In genomic region chr7:38237140-38237539, GRCm38 (mm10) we compare ENCODE assay signal across 21 mouse cellular contexts. TPM values are rescaled to one million over a fixed set of nuclear protein-coding genes. Genes with fewer than 3 reads are reported as not detected.
DNase-seq lines count a peak whose midpoint lies in the region; ATAC-seq and TF ChIP-seq lines count a peak whose summit lies in the region.
"Had no signal": no experiment of that assay in that cellular context is flagged by ENCODE, and none has a peak within 500 bp of the region (broad histone marks: within the 10 kb centered on the region; RNA-seq: fewer than 3 reads in every experiment).

No protein-coding gene starts in this region.

- H3K4me3 ChIP-seq in liver, adult 2 months (ENCODE audit: insufficient read depth, low read depth, low read length), result no peak overlapping the region
- no peak overlapping the region for H3K4me3 ChIP-seq in liver, embryonic 12.5 days
- 0 out of 2 replicates have a peak overlapping the region, but pooled peaks have one; percentile 5 for H3K4me3 ChIP-seq in E14TG2a.4 (replicated peaks; ENCODE audit: low read length)
- H3K4me3 ChIP-seq in intestine, embryonic 15.5 days (replicated peaks), result no peak overlapping the region
- no peak overlapping the region for H3K4me3 ChIP-seq in intestine, postnatal 0 days (ENCODE audit: low read depth, low read length)
- H3K4me3 ChIP-seq: embryonic facial prominence, embryonic 10.5 days; embryonic facial prominence, embryonic 12.5 days; forebrain, embryonic 12.5 days had no signal

- H3K4me1 ChIP-seq in liver, adult 2 months (ENCODE audit: control insufficient read depth, insufficient read depth, low read length), result peaks cover 8% of the 10 kb centered on the region
- H3K4me1 ChIP-seq in liver, embryonic 12.5 days, result 0 out of 2 replicates have a peak, but pooled peaks cover 4% of the 10 kb centered on the region
- peaks cover 55% of the 10 kb centered on the region for H3K4me1 ChIP-seq in E14TG2a.4 (replicated peaks; ENCODE audit: low read depth, low read length)
- no peaks in the 10 kb centered on the region for H3K4me1 ChIP-seq in intestine, embryonic 15.5 days (replicated peaks)
- H3K4me1 ChIP-seq in intestine, postnatal 0 days (replicated peaks; ENCODE audit: control insufficient read depth, insufficient read depth, low read length), result peaks cover 5% of the 10 kb centered on the region; the same call in 1 of the 2 replicates
- H3K4me1 ChIP-seq: embryonic facial prominence, embryonic 10.5 days; embryonic facial prominence, embryonic 12.5 days; forebrain, embryonic 12.5 days had no signal

- peak; percentile 70 for DNase-seq in liver, adult 2 months (ENCODE audit: extremely low read depth, low read depth, low spot score)
- no peak for DNase-seq in adrenal gland, postnatal 36 days
- DNase-seq in layer of hippocampus, adult 8-10 months (ENCODE audit: low spot score in 2 of 2), result no peak
- DNase-seq: adrenal gland, adult 2 months; adrenal gland, postnatal 10 days; adrenal gland, postnatal 25 days; B cell, adult 2 months; cerebellum, adult 11-12 months; cerebellum, adult 2 months; cerebellum, postnatal 10 days; cerebellum, postnatal 25 days had no signal

- no peaks in the 10 kb centered on the region for H3K79me2 ChIP-seq in liver, adult 2 months (ENCODE audit: control insufficient read depth, insufficient read depth, low read length)

- no peaks in the 10 kb centered on the region for H3K27me3 ChIP-seq in liver, adult 2 months (ENCODE audit: control insufficient read depth, insufficient read depth, low read length)
- H3K27me3 ChIP-seq in liver, embryonic 12.5 days (replicated peaks), result no peaks in the 10 kb centered on the region
- no peaks in the 10 kb centered on the region for H3K27me3 ChIP-seq in E14TG2a.4 (ENCODE audit: insufficient read depth, low read length)
- no peaks in the 10 kb centered on the region for H3K27me3 ChIP-seq in intestine, embryonic 15.5 days (replicated peaks)
- H3K27me3 ChIP-seq in intestine, postnatal 0 days (replicated peaks; ENCODE audit: control insufficient read depth, insufficient read depth, low read length), result no peaks in the 10 kb centered on the region
- H3K27me3 ChIP-seq: embryonic facial prominence, embryonic 12.5 days; forebrain, embryonic 12.5 days had no signal

- no peak for TF ChIP-seq CTCF in liver, adult 2 months (IDR thresholded peaks at IDR 0.05; ENCODE audit: low read depth, low read length)
- no peak for TF ChIP-seq CTCF in E14TG2a.4 (conservative IDR thresholded peaks at IDR 0.05; ENCODE audit: low read length)
- no peak for TF ChIP-seq CTCF in intestine, postnatal 0 days (IDR thresholded peaks at IDR 0.05; ENCODE audit: low read depth)

- no peak overlapping the region for H3K4me2 ChIP-seq in liver, embryonic 12.5 days
- no peak overlapping the region for H3K4me2 ChIP-seq in intestine, embryonic 15.5 days (replicated peaks)
- 0 out of 2 replicates have a peak overlapping the region, but pooled peaks have one; percentile 7 for H3K4me2 ChIP-seq in intestine, postnatal 0 days (replicated peaks; ENCODE audit: low read depth)
- H3K4me2 ChIP-seq: embryonic facial prominence, embryonic 12.5 days; forebrain, embryonic 12.5 days had no signal

- H3K9ac ChIP-seq in liver, adult 2 months (ENCODE audit: low read depth, low read length), result no peak overlapping the region
- H3K9ac ChIP-seq in liver, embryonic 12.5 days, result no peak overlapping the region
- no peak overlapping the region for H3K9ac ChIP-seq in intestine, embryonic 15.5 days
- H3K9ac ChIP-seq in intestine, postnatal 0 days (ENCODE audit: low read depth, low read length), result no peak overlapping the region
- H3K9ac ChIP-seq: embryonic facial prominence, embryonic 12.5 days; forebrain, embryonic 12.5 days had no signal

- peak overlapping the region; percentile 15; the same call in 1 of the 2 replicates for H3K27ac ChIP-seq in liver, adult 2 months (replicated peaks; ENCODE audit: insufficient read depth, low read depth, low read length)
- H3K27ac ChIP-seq in liver, embryonic 12.5 days, result no peak overlapping the region
- H3K27ac ChIP-seq in intestine, embryonic 15.5 days, result no peak overlapping the region
- no peak overlapping the region for H3K27ac ChIP-seq in intestine, postnatal 0 days (ENCODE audit: low read depth, low read length)
- H3K27ac ChIP-seq: embryonic facial prominence, embryonic 10.5 days; embryonic facial prominence, embryonic 12.5 days; forebrain, embryonic 12.5 days had no signal

- no peaks in the 10 kb centered on the region for H3K36me3 ChIP-seq in liver, adult 2 months (ENCODE audit: control insufficient read depth, insufficient read depth, low read length)
- no peaks in the 10 kb centered on the region for H3K36me3 ChIP-seq in liver, embryonic 12.5 days
- H3K36me3 ChIP-seq in E14TG2a.4 (ENCODE audit: insufficient read depth, low read length), result no peaks in the 10 kb centered on the region
- H3K36me3 ChIP-seq in intestine, embryonic 15.5 days, result no peaks in the 10 kb centered on the region
- no peaks in the 10 kb centered on the region for H3K36me3 ChIP-seq in intestine, postnatal 0 days (ENCODE audit: control insufficient read depth, insufficient read depth)
- H3K36me3 ChIP-seq: embryonic facial prominence, embryonic 10.5 days; embryonic facial prominence, embryonic 12.5 days; forebrain, embryonic 12.5 days had no signal

- no peak; the same call in 1 of the 2 replicates for ATAC-seq in liver, embryonic 12.5 days
- peak; percentile 65 for ATAC-seq in intestine, embryonic 15.5 days
- peak; percentile 61; the same call in 1 of the 2 replicates for ATAC-seq in intestine, postnatal 0 days
- ATAC-seq: CD4-positive, CD25-positive, alpha-beta regulatory T cell, adult 4 months; forebrain, embryonic 14.5 days; forebrain, embryonic 16.5 days had no signal

- H3K9me3 ChIP-seq in liver, embryonic 12.5 days (replicated peaks), result no peaks in the 10 kb centered on the region
- H3K9me3 ChIP-seq in E14TG2a.4 (ENCODE audit: low read length), result no peaks in the 10 kb centered on the region
- no peaks in the 10 kb centered on the region for H3K9me3 ChIP-seq in intestine, embryonic 15.5 days
- no peaks in the 10 kb centered on the region for H3K9me3 ChIP-seq in intestine, postnatal 0 days (ENCODE audit: control insufficient read depth)
- H3K9me3 ChIP-seq: embryonic facial prominence, embryonic 10.5 days; embryonic facial prominence, embryonic 12.5 days; forebrain, embryonic 12.5 days had no signal

- TF ChIP-seq POLR2A in liver, adult 2 months (IDR thresholded peaks at IDR 0.05; ENCODE audit: extremely low read depth, insufficient read depth, low read length), result no peak

RNA-seq across cellular contexts. Expression of gene Plekhf1, which starts 9.3 kb away (rescaled TPM):
- 3.4 and 6.6 TPM in 2 replicates for total RNA-seq in liver, adult 2 months (2014; rRNA removed)
- polyA plus RNA-seq in liver, adult 2 months (2012; rRNA removed), result 2.5 and 3.2 TPM in 2 replicates
- 0.45 and 0.55 TPM in 2 replicates for polyA plus RNA-seq in liver, embryonic 12.5 days (2016; fragmentation: Nextera tagmentation; extraction: Ambion mirVana)
- polyA plus RNA-seq in intestine, embryonic 15.5 days (2015; fragmentation: Nextera tagmentation; extraction: Ambion mirVana), result 3.3 TPM in 2 replicates
- polyA plus RNA-seq in intestine, postnatal 0 days (2015; fragmentation: Nextera tagmentation; extraction: Ambion mirVana), result 5.2 and 5.9 TPM in 2 replicates
- total RNA-seq in adrenal gland, postnatal 36 days (2021), result 1 to 10 TPM; 2.6 to 4.2 TPM
- 1 to 10 TPM; 1.3 to 2.8 (median 2.5) TPM for total RNA-seq in layer of hippocampus, adult 8-10 months (2022)

RNA-seq across cellular contexts. Expression of gene Pop4, which starts 34.1 kb away (rescaled TPM):
- total RNA-seq in liver, adult 2 months (2014; rRNA removed), result 10.7 and 12.8 TPM in 2 replicates
- polyA plus RNA-seq in liver, adult 2 months (2012; rRNA removed), result 6.5 and 7.2 TPM in 2 replicates
- 24.5 and 27.9 TPM in 2 replicates for polyA plus RNA-seq in liver, embryonic 12.5 days (2016; fragmentation: Nextera tagmentation; extraction: Ambion mirVana)
- 35.1 and 47.0 TPM in 2 replicates for polyA plus RNA-seq in intestine, embryonic 15.5 days (2015; fragmentation: Nextera tagmentation; extraction: Ambion mirVana)
- polyA plus RNA-seq in intestine, postnatal 0 days (2015; fragmentation: Nextera tagmentation; extraction: Ambion mirVana), result 20.6 and 23.2 TPM in 2 replicates
- 10 to 100 TPM; 29.3 to 53.6 TPM for total RNA-seq in adrenal gland, postnatal 36 days (2021)
- 10 to 100 TPM; 18.3 to 24.7 (median 21.6) TPM for total RNA-seq in layer of hippocampus, adult 8-10 months (2022)

RNA-seq across cellular contexts. Expression of gene 1600014C10Rik, which starts 54.1 kb away (rescaled TPM):
- 135 and 146 TPM in 2 replicates for total RNA-seq in liver, adult 2 months (2014; rRNA removed)
- polyA plus RNA-seq in liver, adult 2 months (2012; rRNA removed), result 116 and 202 TPM in 2 replicates
- polyA plus RNA-seq in liver, embryonic 12.5 days (2016; fragmentation: Nextera tagmentation; extraction: Ambion mirVana), result 7.0 and 7.5 TPM in 2 replicates
- 13.5 and 13.9 TPM in 2 replicates for polyA plus RNA-seq in intestine, embryonic 15.5 days (2015; fragmentation: Nextera tagmentation; extraction: Ambion mirVana)
- polyA plus RNA-seq in intestine, postnatal 0 days (2015; fragmentation: Nextera tagmentation; extraction: Ambion mirVana), result 16.9 and 18.2 TPM in 2 replicates
- total RNA-seq in adrenal gland, postnatal 36 days (2021), result 10 to 100 TPM; 34.2 to 43.7 TPM
- 10 to 100 TPM; 24.6 to 30.9 (median 28.9) TPM for total RNA-seq in layer of hippocampus, adult 8-10 months (2022)
